Mouse (Mus musculus) neural tube, embryonic 13.5 days (tissue): ENCODE measurements around the gene Lrmda. TPM values are rescaled to one million over a fixed set of nuclear protein-coding genes. Genes with fewer than 3 reads are reported as not detected.

ENCODE experiments used
- ATAC-seq: fragments of 200-750 bp; cut with Nextera tagmentation; 2 replicates; pipeline ENCODE4 v1.8.0; 2017; ENCODE audit warnings: low read depth, mild to moderate bottlenecking, moderate TSS enrichment, moderate library complexity
- H3K27ac ChIP-seq: fragments of 300-500 bp; sonication (generic); replicated peaks from 2 replicates; pipeline ENCODE4 v1.5.1; 2015; ENCODE audit warnings: moderate library complexity, mild to moderate bottlenecking, inconsistent platforms
- H3K27me3 ChIP-seq: fragments of 300-500 bp; sonication (generic); 2 replicates; pipeline ENCODE4 v1.6.1; 2015; ENCODE audit warnings: mild to moderate bottlenecking, inconsistent platforms
- H3K36me3 ChIP-seq: fragments of 300-500 bp; sonication (generic); 2 replicates; pipeline ENCODE4 v1.6.1; 2015; ENCODE audit warnings: mild to moderate bottlenecking, inconsistent platforms
- H3K4me1 ChIP-seq: fragments of 300-500 bp; sonication (generic); replicated peaks from 2 replicates; pipeline ENCODE4 v1.6.1; 2015; ENCODE audit warnings: inconsistent platforms
- H3K4me2 ChIP-seq: fragments of 300-500 bp; sonication (generic); 2 replicates; pipeline ENCODE4 v1.6.1; 2015; ENCODE audit warnings: inconsistent platforms, mild to moderate bottlenecking, moderate library complexity
- H3K4me3 ChIP-seq: fragments of 300-500 bp; sonication (generic); 2 replicates; pipeline ENCODE4 v1.5.1; 2015; ENCODE audit warnings: mild to moderate bottlenecking, inconsistent platforms
- H3K9ac ChIP-seq: fragments of 300-500 bp; sonication (generic); 2 replicates; pipeline ENCODE4 v1.6.1; 2015; ENCODE audit warnings: moderate library complexity, mild to moderate bottlenecking, inconsistent platforms
- H3K9me3 ChIP-seq: fragments of 300-500 bp; sonication (generic); 2 replicates; pipeline ENCODE4 v1.6.1; 2016; ENCODE audit warnings: inconsistent platforms
- WGBS: fragments of 180-500 bp; shearing (Covaris S2); methylation state at CpG from one replicate; pipeline ENCODE4 v1.1.7; 2015; 5-methylcytosine and 5-hydroxymethylcytosine counted together
- polyA plus RNA-seq: library from polyadenylated mRNA; unstranded; fragments of >200 nt; fragmentation: Nextera tagmentation; extraction: Ambion mirVana; gene quantifications from 2 replicates; pipeline ENCODE4 v1.2.1, GENCODE M21; 2015

Gene Lrmda
- polyA plus RNA-seq, 1 experiment from 2014 or later, result not detected

GRCm38 (mm10) chr14:22728611-22729223 lies 709.2 kb downstream of the Lrmda start:
- H3K36me3 ChIP-seq, result no peaks in the 10 kb centered on the region
- no peak overlapping the region for H3K9ac ChIP-seq
- no peaks in the 10 kb centered on the region for H3K9me3 ChIP-seq
- H3K4me2 ChIP-seq, result no peak overlapping the region
- H3K4me1 ChIP-seq, result no peaks in the 10 kb centered on the region
- no peak overlapping the region for H3K27ac ChIP-seq
- H3K4me3 ChIP-seq, result no peak overlapping the region
- ATAC-seq, result no peak
- H3K27me3 ChIP-seq, result no peaks in the 10 kb centered on the region; the same call in 1 of the 2 replicates
- WGBS, result 83% methylated on average over 8 of the region's 8 CpGs

GRCm38 (mm10) chr14:22738603-22739002 lies 719.1 kb downstream of the Lrmda start:
- H3K9ac ChIP-seq, result no peak overlapping the region
- H3K4me3 ChIP-seq, result no peak overlapping the region
- 34% methylated on average over 11 of the region's 11 CpGs for WGBS
- peaks cover 7% of the 10 kb centered on the region; the same call in 1 of the 2 replicates for H3K4me1 ChIP-seq
- ATAC-seq, result no peak; the same call in 1 of the 2 replicates
- no peak overlapping the region for H3K4me2 ChIP-seq
- peaks cover 18% of the 10 kb centered on the region; the same call in 1 of the 2 replicates for H3K27me3 ChIP-seq
- H3K27ac ChIP-seq, result 0 out of 2 replicates have a peak overlapping the region, but pooled peaks have one; percentile 33
- H3K9me3 ChIP-seq, result no peaks in the 10 kb centered on the region
- no peaks in the 10 kb centered on the region for H3K36me3 ChIP-seq

GRCm38 (mm10) chr14:22742527-22742926 lies 723.0 kb downstream of the Lrmda start:
- H3K4me3 ChIP-seq, result no peak overlapping the region
- no peak for ATAC-seq
- no peak overlapping the region for H3K27ac ChIP-seq
- H3K4me1 ChIP-seq, result peaks cover 27% of the 10 kb centered on the region
- H3K9ac ChIP-seq, result no peak overlapping the region
- peaks cover 14% of the 10 kb centered on the region; the same call in 1 of the 2 replicates for H3K27me3 ChIP-seq
- H3K4me2 ChIP-seq, result no peak overlapping the region
- no peaks in the 10 kb centered on the region for H3K9me3 ChIP-seq
- H3K36me3 ChIP-seq, result no peaks in the 10 kb centered on the region

GRCm38 (mm10) chr14:22743264-22743663 lies 723.8 kb downstream of the Lrmda start:
- Histone ChIP-seq H3K27me3 (0 out of 2 replicates have a peak, but pooled peaks cover 8% of the 10 kb centered on the region), H3K4me1 (peaks cover 27% of the 10 kb centered on the region), H3K9ac (no peak overlapping the region), H3K36me3 (no peaks in the 10 kb centered on the region), H3K27ac (no peak overlapping the region), H3K4me3 (no peak overlapping the region), H3K4me2 (no peak overlapping the region), H3K9me3 (no peaks in the 10 kb centered on the region)
- 87% methylated on average over 4 of the region's 4 CpGs for WGBS
- ATAC-seq, result no peak

GRCm38 (mm10) chr14:22744701-22745100 lies 725.2 kb downstream of the Lrmda start:
- Histone ChIP-seq H3K27me3 (0 out of 2 replicates have a peak, but pooled peaks cover 8% of the 10 kb centered on the region), H3K36me3 (no peaks in the 10 kb centered on the region), H3K4me2 (no peak overlapping the region), H3K4me1 (peaks cover 20% of the 10 kb centered on the region), H3K9ac (no peak overlapping the region), H3K27ac (no peak overlapping the region), H3K9me3 (no peaks in the 10 kb centered on the region), H3K4me3 (no peak overlapping the region)
- 11% methylated on average over 5 of the region's 5 CpGs for WGBS
- ATAC-seq, result no peak

- no peak overlapping the region for H3K4me2 ChIP-seq
- ATAC-seq, result no peak
- H3K9ac ChIP-seq, result no peak overlapping the region
- no peaks in the 10 kb centered on the region for H3K9me3 ChIP-seq
- no peak overlapping the region for H3K4me3 ChIP-seq
- 0 out of 2 replicates have a peak, but pooled peaks cover 8% of the 10 kb centered on the region for H3K27me3 ChIP-seq
- WGBS, result 36% methylated on average over 1 of the region's 1 CpGs
- peaks cover 20% of the 10 kb centered on the region for H3K4me1 ChIP-seq
- H3K36me3 ChIP-seq, result no peaks in the 10 kb centered on the region
- peak overlapping the region; percentile 70 for H3K27ac ChIP-seq
Measured at GRCm38 (mm10) chr14:22745263-22745881, 725.9 kb downstream of the Lrmda start.

GRCm38 (mm10) chr14:22745882-22746480 lies 726.5 kb downstream of the Lrmda start:
- H3K9ac ChIP-seq, result no peak overlapping the region
- peak; percentile 65; the same call in 1 of the 2 replicates for ATAC-seq
- H3K27ac ChIP-seq, result peak overlapping the region; percentile 70
- H3K4me2 ChIP-seq, result peak overlapping the region; percentile 24
- H3K36me3 ChIP-seq, result no peaks in the 10 kb centered on the region
- no peak overlapping the region for H3K4me3 ChIP-seq
- under 1% methylated on average over 5 of the region's 5 CpGs for WGBS
- H3K4me1 ChIP-seq, result peaks cover 20% of the 10 kb centered on the region
- no peaks in the 10 kb centered on the region for H3K9me3 ChIP-seq
- H3K27me3 ChIP-seq, result 0 out of 2 replicates have a peak, but pooled peaks cover 8% of the 10 kb centered on the region

GRCm38 (mm10) chr14:22747816-22748215 lies 728.3 kb downstream of the Lrmda start:
- H3K4me2 ChIP-seq, result no peak overlapping the region
- no peak for ATAC-seq
- no peaks in the 10 kb centered on the region for H3K36me3 ChIP-seq
- H3K4me3 ChIP-seq, result no peak overlapping the region
- H3K9ac ChIP-seq, result no peak overlapping the region
- H3K27me3 ChIP-seq, result 0 out of 2 replicates have a peak, but pooled peaks cover 3% of the 10 kb centered on the region
- no peak overlapping the region for H3K27ac ChIP-seq
- H3K4me1 ChIP-seq, result peaks cover 20% of the 10 kb centered on the region
- 94% methylated on average over 5 of the region's 5 CpGs for WGBS
- H3K9me3 ChIP-seq, result no peaks in the 10 kb centered on the region

- Histone ChIP-seq H3K36me3 (no peaks in the 10 kb centered on the region), H3K4me3 (no peak overlapping the region), H3K9ac (no peak overlapping the region), H3K27me3 (no peaks in the 10 kb centered on the region), H3K27ac (no peak overlapping the region), H3K4me2 (no peak overlapping the region), H3K4me1 (peaks cover 11% of the 10 kb centered on the region), H3K9me3 (no peaks in the 10 kb centered on the region)
- ATAC-seq, result no peak
Measured at GRCm38 (mm10) chr14:22750409-22750808, 730.9 kb downstream of the Lrmda start.

GRCm38 (mm10) chr14:22751290-22751689 lies 731.8 kb downstream of the Lrmda start:
- peaks cover 3% of the 10 kb centered on the region for H3K4me1 ChIP-seq
- no peak overlapping the region for H3K4me2 ChIP-seq
- H3K36me3 ChIP-seq, result no peaks in the 10 kb centered on the region
- no peak overlapping the region for H3K4me3 ChIP-seq
- H3K9me3 ChIP-seq, result no peaks in the 10 kb centered on the region
- no peak overlapping the region for H3K27ac ChIP-seq
- 89% methylated on average over 10 of the region's 10 CpGs for WGBS
- H3K27me3 ChIP-seq, result no peaks in the 10 kb centered on the region; the same call in 1 of the 2 replicates
- H3K9ac ChIP-seq, result no peak overlapping the region
- no peak for ATAC-seq

GRCm38 (mm10) chr14:22754633-22755032 lies 735.1 kb downstream of the Lrmda start:
- H3K27ac ChIP-seq, result no peak overlapping the region
- no peak overlapping the region for H3K4me3 ChIP-seq
- 0 out of 2 replicates have a peak, but pooled peaks cover 2% of the 10 kb centered on the region for H3K4me1 ChIP-seq
- ATAC-seq, result no peak
- H3K9me3 ChIP-seq, result no peaks in the 10 kb centered on the region
- H3K4me2 ChIP-seq, result no peak overlapping the region
- 91% methylated on average over 5 of the region's 5 CpGs for WGBS
- H3K36me3 ChIP-seq, result no peaks in the 10 kb centered on the region
- H3K27me3 ChIP-seq, result no peaks in the 10 kb centered on the region; the same call in 1 of the 2 replicates
- H3K9ac ChIP-seq, result no peak overlapping the region

GRCm38 (mm10) chr14:22757493-22757892 lies 738.0 kb downstream of the Lrmda start:
- Histone ChIP-seq H3K36me3 (no peaks in the 10 kb centered on the region), H3K27ac (no peak overlapping the region), H3K4me1 (peaks cover 16% of the 10 kb centered on the region), H3K4me2 (no peak overlapping the region), H3K9me3 (no peaks in the 10 kb centered on the region), H3K27me3 (no peaks in the 10 kb centered on the region; the same call in 1 of the 2 replicates), H3K4me3 (no peak overlapping the region), H3K9ac (no peak overlapping the region)
- WGBS, result 85% methylated on average over 3 of the region's 3 CpGs
- ATAC-seq, result no peak
